Mouse (Mus musculus) embryonic facial prominence, embryonic 13.5 days (tissue): ENCODE measurements at regions not wholly inside any gene's neighbourhood (a gene's known extent, or its start where the extent isn't known, plus 50 kb on each side); places are given as distances from the start of the nearest gene placed in this dataset.

ENCODE experiments used
- ATAC-seq: fragments of 200-750 bp; cut with Nextera tagmentation; 2 replicates; pipeline ENCODE4 v1.8.0; 2017; ENCODE audit warnings: low read depth; ENCODE audit not compliant: insufficient number of reproducible peaks, insufficient read depth, low FRiP score, low TSS enrichment
- H3K27ac ChIP-seq: fragments of 300-500 bp; sonication (generic); 2 replicates; pipeline ENCODE4 v1.5.1; 2015; ENCODE audit warnings: moderate library complexity, mild to moderate bottlenecking, inconsistent platforms
- H3K27me3 ChIP-seq: fragments of 300-500 bp; sonication (generic); 2 replicates; pipeline ENCODE4 v1.6.1; 2015; ENCODE audit warnings: mild to moderate bottlenecking, inconsistent platforms
- H3K36me3 ChIP-seq: fragments of 300-500 bp; sonication (generic); 2 replicates; pipeline ENCODE4 v1.6.1; 2015; ENCODE audit warnings: mild to moderate bottlenecking, inconsistent platforms
- H3K4me1 ChIP-seq: fragments of 300-500 bp; sonication (generic); 2 replicates; pipeline ENCODE4 v1.6.1; 2015; ENCODE audit warnings: inconsistent platforms
- H3K4me2 ChIP-seq: fragments of 300-500 bp; sonication (generic); 2 replicates; pipeline ENCODE4 v1.6.1; 2015; ENCODE audit warnings: moderate library complexity, mild to moderate bottlenecking, inconsistent platforms
- H3K4me3 ChIP-seq: fragments of 300-500 bp; sonication (generic); 2 replicates; pipeline ENCODE4 v1.5.1; 2015; ENCODE audit warnings: mild to moderate bottlenecking, inconsistent platforms
- H3K9ac ChIP-seq: fragments of 300-500 bp; sonication (generic); 2 replicates; pipeline ENCODE4 v1.6.1; 2015; ENCODE audit warnings: mild to moderate bottlenecking, inconsistent platforms
- H3K9me3 ChIP-seq: fragments of 300-500 bp; sonication (generic); 2 replicates; pipeline ENCODE4 v1.6.1; 2016; ENCODE audit warnings: inconsistent platforms
- WGBS: fragments of 180-500 bp; shearing (Covaris S2); methylation state at CpG from one replicate; pipeline ENCODE4 v1.1.7; 2015; ENCODE audit warnings: mixed read lengths; 5-methylcytosine and 5-hydroxymethylcytosine counted together

DNA sequence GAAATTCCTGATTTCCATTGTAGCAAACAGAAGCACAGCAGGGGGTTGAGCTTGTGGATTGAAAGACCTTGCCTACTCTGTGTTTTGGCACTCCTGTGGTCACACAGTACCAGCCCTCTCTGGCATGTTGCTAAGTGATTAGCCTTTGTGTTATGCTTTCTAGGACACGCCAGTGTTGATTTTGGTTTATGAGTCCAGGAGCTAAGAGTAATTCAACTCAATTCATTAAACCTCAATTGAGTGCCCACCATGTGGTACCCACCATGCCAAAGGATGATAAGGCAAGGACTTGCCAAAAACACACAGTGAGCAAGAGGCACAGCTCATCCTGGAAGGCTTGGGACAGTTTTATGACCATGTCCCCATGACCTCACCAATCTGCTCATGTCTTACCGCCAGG is 221.1 kb upstream of the Sox14 start:
- WGBS, result 75% methylated on average over 2 of the region's 2 CpGs

DNA sequence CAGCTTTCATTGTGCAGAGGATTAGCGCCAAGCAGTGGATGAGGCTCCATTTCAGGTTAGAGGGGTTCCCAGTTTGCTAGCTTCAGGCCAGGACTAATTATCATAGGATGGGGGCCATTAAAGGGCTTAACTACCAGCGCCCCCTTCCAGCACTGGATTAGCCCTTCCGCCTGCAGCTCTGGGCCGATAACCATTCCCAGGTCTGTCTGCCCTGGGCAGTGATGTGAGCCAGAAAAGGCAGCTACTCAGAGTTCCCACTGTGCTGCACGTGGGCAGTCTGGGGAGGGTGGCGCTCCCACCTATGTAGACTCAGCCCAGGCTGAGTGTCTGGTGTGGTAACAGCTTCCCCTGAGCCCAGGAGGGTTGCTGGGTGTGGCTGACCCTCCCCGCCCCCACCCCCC is 219.6 kb upstream of the Sox14 start:
- WGBS, result 6% methylated on average over 7 of the region's 7 CpGs
- ATAC-seq, result peak; percentile 54; the same call in 1 of the 2 replicates
- Histone ChIP-seq H3K27ac (no peak overlapping the region), H3K36me3 (no peaks in the 10 kb centered on the region), H3K4me2 (peak overlapping the region; percentile 14; the same call in 1 of the 2 replicates), H3K4me1 (peaks cover 8% of the 10 kb centered on the region), H3K9me3 (no peaks in the 10 kb centered on the region), H3K27me3 (no peaks in the 10 kb centered on the region), H3K9ac (no peak overlapping the region), H3K4me3 (no peak overlapping the region)

More for the DNA sequence above, 221.1 kb upstream of the Sox14 start:
- Histone ChIP-seq H3K9ac (no peak overlapping the region), H3K4me1 (peaks cover 8% of the 10 kb centered on the region), H3K9me3 (no peaks in the 10 kb centered on the region), H3K27me3 (no peaks in the 10 kb centered on the region), H3K4me3 (no peak overlapping the region), H3K27ac (no peak overlapping the region), H3K4me2 (no peak overlapping the region), H3K36me3 (no peaks in the 10 kb centered on the region)
- no peak for ATAC-seq

DNA sequence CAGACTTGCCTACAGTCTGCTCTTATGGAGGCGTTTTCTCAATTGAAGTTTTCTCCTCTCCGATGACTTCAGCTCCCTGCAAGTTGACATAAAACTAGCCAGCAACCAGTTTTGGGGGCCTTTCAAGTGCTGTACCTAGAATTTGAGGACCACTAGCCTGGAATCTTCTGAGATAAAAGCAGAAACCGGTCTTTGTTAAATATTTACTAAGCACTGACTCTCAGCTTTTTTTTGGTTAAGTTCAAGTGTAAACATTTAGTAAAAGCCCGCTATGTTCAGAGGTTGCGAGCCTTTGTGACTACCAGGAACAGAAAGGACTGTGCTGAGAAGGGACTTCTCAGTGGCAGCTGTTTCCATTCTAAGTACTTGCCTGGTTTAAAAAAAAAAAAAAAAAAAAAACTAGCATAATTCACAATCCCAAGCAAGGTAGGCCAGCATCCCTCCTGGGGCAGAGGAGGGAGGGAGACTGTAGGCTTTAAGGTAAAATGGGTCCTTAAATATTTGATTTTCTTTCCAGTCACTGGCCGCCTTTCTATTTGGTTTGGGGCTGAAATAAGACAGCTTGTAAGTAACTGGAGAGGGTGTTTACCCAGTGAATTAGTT is 219.1 kb upstream of the Sox14 start:
- Histone ChIP-seq H3K36me3 (no peaks in the 10 kb centered on the region), H3K27me3 (no peaks in the 10 kb centered on the region), H3K4me1 (peaks cover 8% of the 10 kb centered on the region), H3K9ac (no peak overlapping the region), H3K4me3 (no peak overlapping the region), H3K4me2 (peak overlapping the region; percentile 14; the same call in 1 of the 2 replicates), H3K27ac (no peak overlapping the region), H3K9me3 (no peaks in the 10 kb centered on the region)
- ATAC-seq, result 0 out of 2 replicates have a peak, but pooled peaks have one; percentile 43
- 47% methylated on average over 6 of the region's 6 CpGs for WGBS

DNA sequence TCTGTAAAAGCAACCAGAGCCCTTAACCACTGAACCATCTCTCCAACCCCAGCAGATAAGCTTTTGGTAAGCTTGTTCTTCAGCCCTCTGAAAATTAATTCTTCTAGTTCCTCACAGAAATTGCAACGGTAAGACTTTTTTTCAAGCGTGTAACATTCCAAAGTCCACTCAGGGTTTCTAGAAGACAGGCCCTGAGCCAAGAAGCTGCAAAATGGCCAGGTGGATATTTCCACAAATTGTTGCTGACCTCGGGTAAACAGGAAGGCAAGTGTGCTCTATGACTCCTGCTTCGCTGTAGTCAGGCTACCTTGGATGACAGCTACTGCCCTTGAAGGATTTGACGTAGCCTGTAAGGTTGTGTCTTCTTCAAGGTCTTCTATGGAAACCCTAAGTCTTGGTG is 195.2 kb upstream of the Sox14 start:
- Histone ChIP-seq H3K9ac (no peak overlapping the region), H3K4me3 (no peak overlapping the region), H3K9me3 (no peaks in the 10 kb centered on the region), H3K27ac (no peak overlapping the region), H3K4me2 (no peak overlapping the region), H3K27me3 (no peaks in the 10 kb centered on the region), H3K36me3 (no peaks in the 10 kb centered on the region), H3K4me1 (no peaks in the 10 kb centered on the region)
- no peak for ATAC-seq
- WGBS, result 91% methylated on average over 5 of the region's 5 CpGs

DNA sequence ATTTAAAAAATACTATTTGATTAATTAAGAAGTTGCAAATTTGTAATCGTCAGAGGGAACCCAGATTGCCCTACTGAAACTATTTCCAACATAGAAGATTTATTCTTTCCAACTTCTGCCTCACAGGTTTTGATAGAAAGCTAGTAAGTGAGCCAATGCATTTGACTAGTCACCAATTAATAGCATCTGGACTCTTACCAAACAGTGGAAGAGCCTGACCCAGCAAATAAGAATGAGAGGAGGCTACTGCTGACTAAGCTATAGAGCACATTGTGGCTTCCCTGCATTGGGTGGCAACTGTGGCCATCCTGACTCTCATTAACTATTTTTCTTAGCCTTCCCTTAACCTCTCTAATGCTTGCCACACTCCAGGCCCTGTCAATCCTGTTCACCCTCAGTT is 182.6 kb upstream of the Sox14 start:
- Histone ChIP-seq H3K4me2 (no peak overlapping the region), H3K9ac (no peak overlapping the region), H3K27ac (no peak overlapping the region), H3K9me3 (no peaks in the 10 kb centered on the region), H3K36me3 (no peaks in the 10 kb centered on the region), H3K27me3 (no peaks in the 10 kb centered on the region), H3K4me1 (no peaks in the 10 kb centered on the region), H3K4me3 (no peak overlapping the region)
- ATAC-seq, result no peak
- 80% methylated on average over 1 of the region's 1 CpGs for WGBS

DNA sequence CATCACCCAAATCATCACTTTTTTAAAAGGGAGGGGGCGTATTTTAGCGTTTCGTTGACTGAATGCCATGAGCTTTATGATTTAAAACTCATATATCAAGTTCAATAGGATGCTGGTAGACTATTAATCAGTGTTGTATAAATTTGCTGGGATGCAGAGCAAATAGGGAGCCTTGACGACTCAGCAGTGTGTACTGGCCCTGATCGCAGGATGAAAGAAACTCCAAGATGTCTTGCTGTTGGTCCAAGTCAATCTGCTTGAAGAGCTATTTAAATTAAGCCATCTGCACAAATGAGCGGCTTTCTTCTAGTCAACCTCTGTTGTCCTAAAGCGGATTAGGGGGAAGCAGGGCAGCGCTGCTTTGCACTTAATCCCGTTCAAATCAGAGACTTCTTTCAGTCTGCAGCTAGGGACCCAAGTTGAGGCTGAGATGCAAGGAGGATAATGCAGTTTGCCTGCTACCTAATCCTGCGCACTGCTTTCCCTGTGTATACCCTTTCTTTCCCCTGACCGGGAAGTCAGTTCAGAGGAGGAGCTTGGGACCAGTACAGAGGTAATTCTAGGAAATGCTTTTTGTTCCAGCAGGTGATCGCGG is 170.3 kb upstream of the Sox14 start:
- WGBS, result 30% methylated on average over 13 of the region's 13 CpGs
- no peak for ATAC-seq
- no peak overlapping the region for H3K9ac ChIP-seq

DNA sequence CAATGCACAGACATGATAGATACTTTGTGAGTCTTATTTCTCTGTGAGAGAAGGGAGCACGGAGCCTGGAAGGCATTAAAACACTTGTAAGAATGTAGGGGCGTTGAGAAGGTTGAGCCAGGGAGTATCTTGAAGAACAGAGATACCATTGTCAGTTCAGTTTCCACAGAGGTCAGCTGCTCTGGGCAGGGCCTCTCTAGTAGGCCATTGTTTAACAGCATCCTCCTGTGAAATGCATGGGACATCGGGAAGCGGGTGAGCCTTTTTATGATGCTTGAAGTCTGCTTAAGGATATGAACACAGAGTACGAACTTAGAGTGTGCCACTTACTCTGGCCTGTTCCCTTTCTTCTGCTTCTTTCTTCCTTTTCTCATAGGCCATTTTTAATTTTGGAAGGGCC is 169.7 kb upstream of the Sox14 start:
- ATAC-seq, result no peak
- H3K4me3 ChIP-seq, result no peak overlapping the region
- no peak overlapping the region for H3K4me2 ChIP-seq
- no peaks in the 10 kb centered on the region for H3K27me3 ChIP-seq
- no peak overlapping the region for H3K27ac ChIP-seq
- H3K9me3 ChIP-seq, result peaks cover 5% of the 10 kb centered on the region
- WGBS, result 25% methylated on average over 5 of the region's 5 CpGs
- no peaks in the 10 kb centered on the region for H3K36me3 ChIP-seq
- peaks cover 5% of the 10 kb centered on the region; the same call in 1 of the 2 replicates for H3K4me1 ChIP-seq
- no peak overlapping the region for H3K9ac ChIP-seq

More for the DNA sequence above, 170.3 kb upstream of the Sox14 start:
- H3K4me3 ChIP-seq, result no peak overlapping the region
- H3K4me1 ChIP-seq, result peaks cover 5% of the 10 kb centered on the region; the same call in 1 of the 2 replicates
- no peak overlapping the region for H3K27ac ChIP-seq
- H3K9me3 ChIP-seq, result peaks cover 5% of the 10 kb centered on the region
- H3K4me2 ChIP-seq, result no peak overlapping the region
- H3K36me3 ChIP-seq, result no peaks in the 10 kb centered on the region
- no peaks in the 10 kb centered on the region for H3K27me3 ChIP-seq

DNA sequence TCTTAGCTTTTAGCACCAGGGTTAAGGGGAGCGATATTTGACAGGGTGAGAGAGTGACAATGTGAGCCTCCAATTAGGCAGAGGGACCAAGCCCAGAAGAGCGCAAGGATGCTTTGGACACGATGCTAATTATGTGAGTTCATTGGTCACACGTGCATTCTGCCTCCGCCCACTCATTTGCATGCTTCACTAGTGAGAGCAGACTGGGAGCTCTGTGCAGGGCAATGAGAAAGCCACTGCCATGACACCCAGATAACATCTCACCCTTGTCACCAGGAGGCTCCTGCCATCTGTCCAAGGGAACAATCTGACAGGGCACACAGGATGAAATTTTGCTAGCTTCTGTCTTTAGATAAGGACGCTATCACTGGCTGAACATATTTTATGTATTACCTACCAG is 165.8 kb upstream of the Sox14 start:
- H3K4me1 ChIP-seq, result peaks cover 5% of the 10 kb centered on the region; the same call in 1 of the 2 replicates
- no peak overlapping the region for H3K27ac ChIP-seq
- WGBS, result 49% methylated on average over 6 of the region's 6 CpGs
- H3K9me3 ChIP-seq, result no peaks in the 10 kb centered on the region
- H3K27me3 ChIP-seq, result no peaks in the 10 kb centered on the region
- ATAC-seq, result no peak
- no peak overlapping the region for H3K4me3 ChIP-seq
- H3K9ac ChIP-seq, result no peak overlapping the region
- H3K36me3 ChIP-seq, result no peaks in the 10 kb centered on the region
- no peak overlapping the region for H3K4me2 ChIP-seq

DNA sequence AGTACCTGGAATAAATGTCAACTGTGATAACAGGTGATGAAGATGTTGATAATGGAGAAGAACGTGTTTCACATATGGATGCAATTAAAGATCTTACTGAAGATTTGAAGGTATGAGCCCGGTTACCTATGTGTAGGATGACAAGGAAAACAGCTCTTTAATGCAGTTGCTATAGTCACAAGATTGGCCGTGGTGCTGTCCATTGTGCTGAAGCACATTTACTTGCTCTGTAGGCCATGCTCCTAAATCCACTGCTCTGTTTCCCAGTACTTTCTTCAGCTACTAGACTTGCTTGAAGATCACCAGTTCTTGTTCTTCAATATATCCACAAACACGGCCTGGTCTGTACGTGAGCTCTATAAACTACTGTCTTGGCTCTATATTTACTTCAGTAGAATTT is 147.7 kb upstream of the Sox14 start:
- no peak for ATAC-seq
- Histone ChIP-seq H3K27me3 (no peaks in the 10 kb centered on the region), H3K9me3 (no peaks in the 10 kb centered on the region), H3K36me3 (no peaks in the 10 kb centered on the region), H3K27ac (no peak overlapping the region), H3K4me3 (no peak overlapping the region), H3K4me1 (no peaks in the 10 kb centered on the region), H3K9ac (no peak overlapping the region), H3K4me2 (no peak overlapping the region)
- 43% methylated on average over 5 of the region's 5 CpGs for WGBS

DNA sequence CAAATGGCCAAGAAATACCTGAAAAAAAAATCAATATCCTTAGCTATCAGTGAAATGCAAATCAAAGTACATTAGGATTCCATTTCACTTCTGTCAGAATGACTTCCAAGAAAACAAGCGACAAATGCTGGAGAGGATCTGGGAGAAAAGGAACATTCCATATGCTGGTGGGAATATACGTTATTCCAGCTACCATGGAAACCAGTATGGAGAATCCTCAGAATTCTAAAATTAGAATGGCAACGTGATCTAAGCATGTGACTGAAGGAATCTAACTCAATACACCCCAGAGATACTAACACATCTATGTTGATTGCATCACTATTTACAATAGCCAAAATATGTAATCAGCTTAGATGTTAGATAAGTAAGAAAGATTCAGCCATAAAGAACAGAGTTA is 146.1 kb upstream of the Sox14 start:
- H3K27ac ChIP-seq, result no peak overlapping the region
- H3K4me2 ChIP-seq, result no peak overlapping the region
- no peaks in the 10 kb centered on the region for H3K4me1 ChIP-seq
- no peak overlapping the region for H3K4me3 ChIP-seq
- no peaks in the 10 kb centered on the region for H3K36me3 ChIP-seq
- H3K27me3 ChIP-seq, result no peaks in the 10 kb centered on the region
- H3K9me3 ChIP-seq, result no peaks in the 10 kb centered on the region
- WGBS, result 83% methylated on average over 3 of the region's 3 CpGs
- no peak for ATAC-seq
- no peak overlapping the region for H3K9ac ChIP-seq

DNA sequence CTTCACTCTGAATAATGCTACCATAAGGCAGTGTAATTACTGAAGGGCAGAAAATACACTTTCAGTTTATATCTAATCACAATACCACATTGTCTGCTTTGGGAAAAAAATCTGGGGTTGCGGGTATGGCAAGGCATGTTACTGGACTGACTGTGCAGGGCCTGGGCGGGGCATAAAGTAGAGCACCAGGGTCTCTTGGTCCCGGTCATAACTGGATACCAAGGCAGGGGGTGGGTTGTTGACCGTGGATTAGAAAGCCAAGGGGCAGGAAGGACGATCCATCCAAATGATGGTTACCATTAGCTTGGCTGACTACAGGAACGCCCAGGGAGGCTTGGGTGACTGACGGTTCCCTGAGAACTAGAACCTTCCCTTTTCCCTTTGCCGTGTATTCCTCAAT is 119.2 kb upstream of the Sox14 start:
- no peak overlapping the region for H3K27ac ChIP-seq
- no peak overlapping the region for H3K4me3 ChIP-seq
- H3K9me3 ChIP-seq, result no peaks in the 10 kb centered on the region
- H3K4me2 ChIP-seq, result no peak overlapping the region
- no peak overlapping the region for H3K9ac ChIP-seq
- WGBS, result 41% methylated on average over 8 of the region's 8 CpGs
- ATAC-seq, result no peak
- no peaks in the 10 kb centered on the region for H3K36me3 ChIP-seq
- H3K4me1 ChIP-seq, result peaks cover 8% of the 10 kb centered on the region
- peaks cover 31% of the 10 kb centered on the region for H3K27me3 ChIP-seq
